Mouse (Mus musculus) forebrain, embryonic 14.5 days (tissue): Measurements from ENCODE around the gene Sesn2. TPM values are rescaled to one million over a fixed set of nuclear protein-coding genes. Genes with fewer than 3 reads are reported as not detected.

Experiments
- ATAC-seq: fragments of 200-750 bp; cut with Nextera tagmentation; 2 replicates; pipeline ENCODE4 v1.8.0; 2017; ENCODE audit warnings: mild to moderate bottlenecking, moderate library complexity
- DNase-seq: peaks from one replicate; pipeline ENCODE4 v3.0.0-alpha.2; 2015; ENCODE audit warnings: low spot score
- H3K27ac ChIP-seq: fragments of 300-500 bp; sonication (generic); 2 replicates; pipeline ENCODE4 v1.5.1; 2014; ENCODE audit warnings: low read depth, mild to moderate bottlenecking, control low read depth, low read length, moderate library complexity
- H3K27me3 ChIP-seq: fragments of 300-500 bp; sonication (generic); replicated peaks from 2 replicates; pipeline ENCODE4 v1.6.1; 2014; ENCODE audit warnings: low read length, control low read depth, mixed read lengths; ENCODE audit not compliant: control insufficient read depth, insufficient read depth
- H3K36me3 ChIP-seq: fragments of 300-500 bp; sonication (generic); 2 replicates; pipeline ENCODE4 v1.6.1; 2014; ENCODE audit warnings: low read length, control low read depth; ENCODE audit not compliant: control insufficient read depth, insufficient read depth
- H3K4me1 ChIP-seq: fragments of 300-500 bp; sonication (generic); 2 replicates; pipeline ENCODE4 v1.6.1; 2014; ENCODE audit warnings: antibody characterized with exemption, low read length, control low read depth; ENCODE audit not compliant: control insufficient read depth, insufficient read depth
- H3K4me2 ChIP-seq: fragments of 300-500 bp; sonication (generic); 2 replicates; pipeline ENCODE4 v1.6.1; 2014; ENCODE audit warnings: mild to moderate bottlenecking, control low read depth, low read length
- H3K4me3 ChIP-seq: fragments of 300-500 bp; sonication (generic); 2 replicates; pipeline ENCODE4 v1.5.1; 2014; ENCODE audit warnings: low read depth, low read length, control low read depth
- H3K9ac ChIP-seq: fragments of 300-500 bp; sonication (generic); 2 replicates; pipeline ENCODE4 v1.6.1; 2014; ENCODE audit warnings: mild to moderate bottlenecking, low read length, control low read depth, moderate library complexity
- H3K9me3 ChIP-seq: fragments of 300-500 bp; sonication (generic); replicated peaks from 2 replicates; pipeline ENCODE4 v1.6.1; 2016; ENCODE audit warnings: low read length, control low read depth, mixed read lengths; ENCODE audit not compliant: control insufficient read depth
- WGBS: fragments of 180-500 bp; shearing (Covaris S2); extraction: QIAGEN DNeasy Blood & Tissue Kit; methylation state at CpG from one replicate; pipeline ENCODE4 v1.1.7; 2014; 5-methylcytosine and 5-hydroxymethylcytosine counted together
- polyA plus RNA-seq: library from polyadenylated mRNA; unstranded; fragments of >200 nt; fragmentation: Nextera tagmentation; extraction: Ambion mirVana; gene quantifications from 2 replicates; pipeline ENCODE4 v1.2.1, GENCODE M21; 2014

Gene Sesn2
- polyA plus RNA-seq, 1 experiment from 2014 or later = 2.9 TPM

DNA sequence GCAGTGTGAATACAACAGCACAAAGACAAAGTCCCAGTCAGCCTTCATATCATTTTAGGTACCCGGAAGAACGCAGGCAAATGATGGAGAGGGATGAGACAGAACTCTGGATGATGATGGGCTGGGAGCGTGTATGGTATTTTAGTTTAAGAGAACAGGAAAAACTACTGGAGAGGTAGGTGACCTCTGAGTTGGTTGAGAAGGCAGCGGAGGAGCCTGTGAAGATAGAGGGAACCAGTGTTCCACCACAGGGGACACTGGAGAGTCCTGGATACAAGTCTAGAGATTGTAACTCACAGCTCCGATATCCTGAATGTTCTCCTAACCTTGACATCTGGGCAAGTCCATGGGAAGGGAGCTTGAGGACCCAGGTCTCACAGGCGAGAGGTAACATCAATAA is 4.1 kb downstream of the Sesn2 start:
- Histone ChIP-seq H3K36me3 (no peaks in the 10 kb centered on the region), H3K4me2 (no peak overlapping the region), H3K4me3 (no peak overlapping the region), H3K9me3 (no peaks in the 10 kb centered on the region), H3K9ac (no peak overlapping the region), H3K27ac (no peak overlapping the region), H3K4me1 (no peaks in the 10 kb centered on the region), H3K27me3 (no peaks in the 10 kb centered on the region)
- no peak for DNase-seq
- ATAC-seq = no peak
- 78% methylated on average over 6 of the region's 6 CpGs for WGBS

GRCm38 (mm10) chr4:132505800-132506199 is 4.5 kb downstream of the Sesn2 start:
- Histone ChIP-seq H3K36me3 (no peaks in the 10 kb centered on the region), H3K4me1 (no peaks in the 10 kb centered on the region), H3K4me2 (no peak overlapping the region), H3K9me3 (no peaks in the 10 kb centered on the region), H3K4me3 (no peak overlapping the region), H3K9ac (no peak overlapping the region), H3K27ac (no peak overlapping the region), H3K27me3 (no peaks in the 10 kb centered on the region)
- WGBS = 27% methylated on average over 10 of the region's 10 CpGs
- no peak for DNase-seq
- no peak for ATAC-seq

DNA sequence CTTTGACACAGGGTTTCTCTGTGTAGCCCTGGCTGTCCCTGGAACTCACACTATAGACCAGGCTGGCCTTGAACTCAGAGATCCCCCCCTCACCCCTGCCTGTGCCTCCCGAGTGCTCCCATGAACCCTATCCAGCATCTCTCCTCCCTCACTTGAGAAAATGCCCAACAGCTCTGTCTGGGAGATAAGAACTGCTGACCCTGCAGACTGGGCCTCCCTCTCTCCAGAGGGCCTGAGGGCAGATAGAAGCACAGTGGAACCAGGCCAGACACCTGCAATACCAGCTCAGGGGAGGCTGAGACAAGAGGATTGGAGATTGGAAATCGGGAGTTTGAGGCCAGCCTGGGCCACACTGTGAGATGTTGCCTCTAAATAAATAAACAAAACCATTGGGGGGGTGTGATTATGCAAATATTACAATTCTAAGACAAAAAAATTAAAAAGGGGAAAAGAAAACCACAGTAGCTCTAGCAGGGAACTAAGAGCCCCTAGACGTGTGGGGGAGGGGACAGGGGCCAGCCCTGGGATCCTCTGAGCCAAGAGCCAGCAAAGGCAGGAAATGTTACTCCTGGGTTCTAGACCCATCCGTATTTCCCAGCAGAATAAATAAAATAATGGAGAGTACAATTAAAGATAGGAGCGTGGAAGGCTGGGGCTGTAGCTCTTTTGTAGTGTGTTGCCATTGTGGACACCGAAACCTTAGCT is 5.1 kb downstream of the Sesn2 start:
- WGBS = 62% methylated on average over 6 of the region's 6 CpGs
- no peaks in the 10 kb centered on the region for H3K4me1 ChIP-seq

GRCm38 (mm10) chr4:132503344-132503743 is 7.0 kb downstream of the Sesn2 start:
- Histone ChIP-seq H3K4me3 (no peak overlapping the region), H3K27me3 (no peaks in the 10 kb centered on the region), H3K4me1 (no peaks in the 10 kb centered on the region), H3K27ac (no peak overlapping the region), H3K36me3 (no peaks in the 10 kb centered on the region; the same call in 1 of the 2 replicates), H3K9ac (no peak overlapping the region), H3K9me3 (no peaks in the 10 kb centered on the region), H3K4me2 (no peak overlapping the region)
- 82% methylated on average over 11 of the region's 11 CpGs for WGBS
- DNase-seq (no peak), ATAC-seq (no peak)

More for the DNA sequence above, 5.1 kb downstream of the Sesn2 start:
- Histone ChIP-seq H3K4me2 (no peak overlapping the region), H3K27me3 (no peaks in the 10 kb centered on the region), H3K4me3 (no peak overlapping the region), H3K9me3 (no peaks in the 10 kb centered on the region), H3K36me3 (no peaks in the 10 kb centered on the region), H3K9ac (no peak overlapping the region), H3K27ac (no peak overlapping the region)
- DNase-seq (no peak), ATAC-seq (no peak)

DNA sequence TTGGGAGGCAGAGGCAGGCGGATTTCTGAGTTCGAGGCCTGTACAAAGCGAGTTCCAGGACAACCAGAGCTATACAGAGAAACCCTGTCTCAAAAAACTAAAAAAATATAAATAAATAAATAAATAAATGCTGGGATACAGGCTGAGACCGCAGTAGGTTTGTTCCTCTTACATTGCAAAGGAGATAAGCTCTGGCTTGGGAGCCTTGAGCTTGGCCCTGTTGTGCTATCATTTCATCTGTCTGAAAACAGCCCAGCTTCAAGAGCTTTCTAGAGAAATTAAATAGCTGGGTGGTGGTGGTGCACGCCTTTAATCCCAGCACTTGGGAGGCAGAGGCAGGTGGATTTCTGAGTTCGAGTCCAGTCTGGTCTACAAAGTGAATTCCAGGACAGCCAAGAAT is 8.7 kb downstream of the Sesn2 start:
- ATAC-seq (no peak), DNase-seq (no peak)
- H3K4me2 ChIP-seq = no peak overlapping the region
- no peaks in the 10 kb centered on the region for H3K27me3 ChIP-seq
- H3K27ac ChIP-seq = no peak overlapping the region
- H3K9me3 ChIP-seq = no peaks in the 10 kb centered on the region
- H3K9ac ChIP-seq = no peak overlapping the region
- no peaks in the 10 kb centered on the region for H3K4me1 ChIP-seq
- peaks cover 3% of the 10 kb centered on the region for H3K36me3 ChIP-seq
- WGBS = 94% methylated on average over 6 of the region's 6 CpGs
- no peak overlapping the region for H3K4me3 ChIP-seq

- DNase-seq (no peak), ATAC-seq (no peak)
- Histone ChIP-seq H3K4me2 (no peak overlapping the region), H3K4me1 (no peaks in the 10 kb centered on the region), H3K9me3 (no peaks in the 10 kb centered on the region), H3K4me3 (no peak overlapping the region), H3K36me3 (peaks cover 3% of the 10 kb centered on the region), H3K9ac (no peak overlapping the region), H3K27me3 (no peaks in the 10 kb centered on the region), H3K27ac (no peak overlapping the region)
- WGBS = 91% methylated on average over 20 of the region's 20 CpGs
Observed at GRCm38 (mm10) chr4:132494271-132494918, 15.9 kb downstream of the Sesn2 start.

- H3K9me3 ChIP-seq = no peaks in the 10 kb centered on the region
- no peaks in the 10 kb centered on the region for H3K4me1 ChIP-seq
- H3K27ac ChIP-seq = no peak overlapping the region
- peak; percentile 45 for DNase-seq
- H3K4me3 ChIP-seq = no peak overlapping the region
- H3K4me2 ChIP-seq = no peak overlapping the region
- no peaks in the 10 kb centered on the region for H3K27me3 ChIP-seq
- no peak overlapping the region for H3K9ac ChIP-seq
- H3K36me3 ChIP-seq = peaks cover 3% of the 10 kb centered on the region; the same call in 1 of the 2 replicates
- 76% methylated on average over 10 of the region's 10 CpGs for WGBS
- ATAC-seq = no peak
Observed at GRCm38 (mm10) chr4:132492178-132493060, 17.9 kb downstream of the Sesn2 start.

DNA sequence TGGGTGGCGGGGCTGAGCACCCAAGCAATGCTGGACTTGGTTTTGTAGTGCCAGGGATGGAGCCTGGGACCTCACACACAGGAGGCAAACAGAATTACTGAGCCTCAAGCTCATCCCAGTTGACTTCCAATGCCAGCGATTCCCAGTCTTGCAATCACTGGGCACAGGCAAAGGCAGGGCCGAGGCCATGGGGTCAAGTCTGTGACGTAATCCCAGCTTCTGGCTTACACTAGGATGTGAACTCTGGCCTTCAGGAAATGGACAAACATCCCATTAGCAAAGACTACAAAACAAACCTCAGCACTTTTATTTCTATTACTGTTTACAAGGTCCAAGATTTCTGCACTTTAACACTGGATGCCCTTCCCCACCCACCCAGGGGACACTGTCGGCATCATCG is 18.6 kb downstream of the Sesn2 start:
- no peak overlapping the region for H3K4me3 ChIP-seq
- 95% methylated on average over 6 of the region's 6 CpGs for WGBS
- H3K9me3 ChIP-seq = no peaks in the 10 kb centered on the region
- no peaks in the 10 kb centered on the region for H3K36me3 ChIP-seq
- ATAC-seq (no peak), DNase-seq (no peak)
- H3K4me2 ChIP-seq = no peak overlapping the region
- H3K27ac ChIP-seq = no peak overlapping the region
- no peaks in the 10 kb centered on the region for H3K4me1 ChIP-seq
- H3K9ac ChIP-seq = no peak overlapping the region
- H3K27me3 ChIP-seq = no peaks in the 10 kb centered on the region
